ENCODE assay signal across 8 mouse cellular contexts in the genomic region with DNA sequence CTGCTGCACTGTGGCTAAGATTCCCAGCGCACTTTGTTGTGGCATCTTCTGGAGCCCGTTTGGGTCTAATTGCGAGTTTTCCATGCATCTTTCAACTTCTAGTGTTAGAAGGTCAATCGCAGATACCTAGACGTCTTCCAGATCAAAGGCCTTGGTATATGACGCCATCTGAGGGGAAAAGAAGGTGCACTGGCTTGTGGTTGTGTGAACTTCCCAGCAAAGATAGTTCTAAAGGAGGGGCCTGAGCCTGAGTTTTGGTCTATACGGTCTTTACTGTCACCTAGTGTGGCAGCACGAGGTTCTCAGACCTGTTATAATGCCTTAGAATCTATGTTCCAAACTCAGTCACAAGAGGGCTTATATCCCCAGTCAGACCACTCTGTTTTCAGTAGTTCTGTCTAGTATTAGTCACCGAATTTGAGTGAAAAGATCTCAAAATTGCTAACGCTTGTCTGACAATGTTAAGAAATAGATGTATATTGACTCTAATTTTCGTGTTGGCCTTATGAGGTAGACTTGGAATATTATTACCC. TPM values are rescaled to one million over a fixed set of nuclear protein-coding genes. Genes with fewer than 3 reads are reported as not detected.
DNase-seq lines count a peak whose midpoint lies in the region; ATAC-seq and TF ChIP-seq lines count a peak whose summit lies in the region.

No protein-coding gene starts in this region.

- intact Hi-C loops in heart, postnatal 25 days (cut with DNase I): no loop called here

- no peaks in the 10 kb centered on the region for H3K36me3 ChIP-seq in heart, embryonic 12.5 days
- no peaks in the 10 kb centered on the region for H3K36me3 ChIP-seq in forebrain, embryonic 13.5 days (ENCODE audit: poor library complexity, severe bottlenecking)
- H3K36me3 ChIP-seq in liver, embryonic 15.5 days (replicated peaks): peaks cover 46% of the 10 kb centered on the region
- no peaks in the 10 kb centered on the region for H3K36me3 ChIP-seq in stomach, postnatal 0 days (ENCODE audit: control insufficient read depth, insufficient read depth, low read length)

- TF ChIP-seq EP300 in stomach, postnatal 0 days (optimal IDR thresholded peaks at IDR 0.05): no peak

- H3K27ac ChIP-seq in heart, embryonic 12.5 days (ENCODE audit: poor library complexity, severe bottlenecking): peak overlapping the region; percentile 67
- no peak overlapping the region for H3K27ac ChIP-seq in forebrain, embryonic 13.5 days
- H3K27ac ChIP-seq in liver, embryonic 15.5 days (replicated peaks): peak overlapping the region; percentile 99
- peak overlapping the region; percentile 82 for H3K27ac ChIP-seq in stomach, postnatal 0 days (replicated peaks)

- no peaks in the 10 kb centered on the region for H3K9me3 ChIP-seq in heart, embryonic 12.5 days (replicated peaks)
- no peaks in the 10 kb centered on the region for H3K9me3 ChIP-seq in forebrain, embryonic 13.5 days (replicated peaks)
- H3K9me3 ChIP-seq in liver, embryonic 15.5 days (replicated peaks): no peaks in the 10 kb centered on the region
- H3K9me3 ChIP-seq in stomach, postnatal 0 days (ENCODE audit: control insufficient read depth, low read length): no peaks in the 10 kb centered on the region

- WGBS in heart, embryonic 12.5 days: 25% methylated on average over 11 of the region's 11 CpGs
- 37% methylated on average over 11 of the region's 11 CpGs for WGBS in forebrain, embryonic 13.5 days
- WGBS in liver, embryonic 15.5 days (ENCODE audit: insufficient replicate concordance): 7% methylated on average over 11 of the region's 11 CpGs
- 48% methylated on average over 11 of the region's 11 CpGs for WGBS in stomach, postnatal 0 days

- ATAC-seq in heart, embryonic 12.5 days (ENCODE audit: insufficient number of reproducible peaks, low FRiP score): no peak
- ATAC-seq in CD4-positive, CD25-positive, alpha-beta regulatory T cell, adult 4 months: peak; percentile 18
- no peak for ATAC-seq in forebrain, embryonic 13.5 days
- no peak for ATAC-seq in liver, embryonic 15.5 days (ENCODE audit: insufficient read depth)
- no peak for ATAC-seq in stomach, postnatal 0 days (ENCODE audit: low FRiP score, low TSS enrichment)
- no peak for ATAC-seq in activated CD4-positive, CD25-positive, alpha-beta regulatory T cell, adult 4 months

- TF ChIP-seq CTCF in stomach, postnatal 0 days (IDR thresholded peaks at IDR 0.05; ENCODE audit: low read depth): no peak; the same call in 1 of the 2 replicates

- H3K4me3 ChIP-seq in heart, embryonic 12.5 days: peak overlapping the region; percentile 66
- peak overlapping the region; percentile 71 for H3K4me3 ChIP-seq in forebrain, embryonic 13.5 days
- H3K4me3 ChIP-seq in liver, embryonic 15.5 days (replicated peaks): peak overlapping the region; percentile 86
- peak overlapping the region; percentile 84 for H3K4me3 ChIP-seq in stomach, postnatal 0 days (ENCODE audit: low read depth, low read length)

- no peaks in the 10 kb centered on the region for H3K27me3 ChIP-seq in heart, embryonic 12.5 days (replicated peaks)
- peaks cover 9% of the 10 kb centered on the region; the same call in 1 of the 2 replicates for H3K27me3 ChIP-seq in forebrain, embryonic 13.5 days
- no peaks in the 10 kb centered on the region for H3K27me3 ChIP-seq in liver, embryonic 15.5 days
- H3K27me3 ChIP-seq in stomach, postnatal 0 days (ENCODE audit: control insufficient read depth, insufficient read depth, low read length): no peaks in the 10 kb centered on the region

- peak overlapping the region; percentile 81 for H3K9ac ChIP-seq in heart, embryonic 12.5 days
- no peak overlapping the region for H3K9ac ChIP-seq in forebrain, embryonic 13.5 days
- peak overlapping the region; percentile 99 for H3K9ac ChIP-seq in liver, embryonic 15.5 days
- peak overlapping the region; percentile 74 for H3K9ac ChIP-seq in stomach, postnatal 0 days (ENCODE audit: low read length)

- H3K4me1 ChIP-seq in heart, embryonic 12.5 days (replicated peaks): peaks cover 6% of the 10 kb centered on the region
- H3K4me1 ChIP-seq in forebrain, embryonic 13.5 days: 0 out of 2 replicates have a peak, but pooled peaks cover 7% of the 10 kb centered on the region
- H3K4me1 ChIP-seq in liver, embryonic 15.5 days (replicated peaks): peaks cover 29% of the 10 kb centered on the region
- no peaks in the 10 kb centered on the region; the same call in 1 of the 2 replicates for H3K4me1 ChIP-seq in stomach, postnatal 0 days (replicated peaks; ENCODE audit: control insufficient read depth, insufficient read depth)

- peak overlapping the region; percentile 70 for H3K4me2 ChIP-seq in heart, embryonic 12.5 days
- peak overlapping the region; percentile 89 for H3K4me2 ChIP-seq in forebrain, embryonic 13.5 days
- H3K4me2 ChIP-seq in liver, embryonic 15.5 days: peak overlapping the region; percentile 74
- H3K4me2 ChIP-seq in stomach, postnatal 0 days (replicated peaks; ENCODE audit: low read depth): peak overlapping the region; percentile 95

- DNase-seq in heart, postnatal 25 days (ENCODE audit: low spot score): no peak
- DNase-seq in stomach, postnatal 0 days (ENCODE audit: low spot score): no peak
- DNase-seq in embryo, embryonic 10 days (ENCODE audit: low spot score): no peak

RNA-seq across cellular contexts. Expression of a gene that starts 1.1 kb away (rescaled TPM):
- polyA plus RNA-seq in heart, embryonic 12.5 days (2016; fragmentation: Nextera tagmentation; extraction: Ambion mirVana): 180 and 196 TPM in 2 replicates
- total RNA-seq in heart, postnatal 25 days (2021): 1 to 10 TPM; 6.9 to 8.9 TPM
- 1 to 10 TPM; 4.0 to 6.9 TPM for polyA plus RNA-seq in CD4-positive, CD25-positive, alpha-beta regulatory T cell, adult 4 months (2017; shearing (Covaris generic))
- polyA plus RNA-seq in forebrain, embryonic 13.5 days (2015; fragmentation: Nextera tagmentation; extraction: Ambion mirVana): 24.2 and 27.6 TPM in 2 replicates
- polyA plus RNA-seq in liver, embryonic 15.5 days (2015; fragmentation: Nextera tagmentation; extraction: Ambion mirVana): 2,386 and 2,474 TPM in 2 replicates
- 937 and 994 TPM in 2 replicates for polyA plus RNA-seq in stomach, postnatal 0 days (2015; fragmentation: Nextera tagmentation; extraction: Ambion mirVana)
- 10 to 100 TPM in 1 of 2 experiments, 1 to 10 TPM in 1; 4.1 to 19.6 TPM for polyA plus RNA-seq in activated CD4-positive, CD25-positive, alpha-beta regulatory T cell, adult 4 months (2017; shearing (Covaris generic))

RNA-seq across cellular contexts. Expression of a gene that starts 23.9 kb away (rescaled TPM):
- 25.2 and 27.4 TPM in 2 replicates for polyA plus RNA-seq in heart, embryonic 12.5 days (2016; fragmentation: Nextera tagmentation; extraction: Ambion mirVana)
- total RNA-seq in heart, postnatal 25 days (2021): 10 to 100 TPM; 20.3 to 63.9 TPM
- polyA plus RNA-seq in CD4-positive, CD25-positive, alpha-beta regulatory T cell, adult 4 months (2017; shearing (Covaris generic)): not detected
- polyA plus RNA-seq in forebrain, embryonic 13.5 days (2015; fragmentation: Nextera tagmentation; extraction: Ambion mirVana): 1.6 and 1.8 TPM in 2 replicates
- 140 and 151 TPM in 2 replicates for polyA plus RNA-seq in liver, embryonic 15.5 days (2015; fragmentation: Nextera tagmentation; extraction: Ambion mirVana)
- polyA plus RNA-seq in stomach, postnatal 0 days (2015; fragmentation: Nextera tagmentation; extraction: Ambion mirVana): 1.3 and 2.2 TPM in 2 replicates
- polyA plus RNA-seq in activated CD4-positive, CD25-positive, alpha-beta regulatory T cell, adult 4 months (2017; shearing (Covaris generic)): under 1 TPM in 1 of 2 experiments, not detected in 1; 0.52 TPM
